Mouse (Mus musculus) limb, embryonic 14.5 days (tissue): ENCODE results near the gene Tex14. TPM values are rescaled to one million over a fixed set of nuclear protein-coding genes. Genes with fewer than 3 reads are reported as not detected.

Experiments used
- ATAC-seq: fragments of 200-750 bp; cut with Nextera tagmentation; 2 replicates; pipeline ENCODE4 v1.8.0; 2017; ENCODE audit warnings: low read depth, moderate number of reproducible peaks, moderate TSS enrichment; ENCODE audit not compliant: low FRiP score
- DNase-seq: peaks from one replicate; pipeline ENCODE4 v3.0.0-alpha.2; 2015; ENCODE audit warnings: low spot score
- H3K27ac ChIP-seq: fragments of 300-500 bp; sonication (generic); replicated peaks from 2 replicates; pipeline ENCODE4 v1.5.1; 2014; ENCODE audit warnings: low read depth, mild to moderate bottlenecking, low read length, moderate library complexity, mixed read lengths
- H3K27me3 ChIP-seq: fragments of 300-500 bp; sonication (generic); 2 replicates; pipeline ENCODE4 v1.6.1; 2014; ENCODE audit warnings: low read length, mixed read lengths; ENCODE audit not compliant: control insufficient read depth, insufficient read depth
- H3K36me3 ChIP-seq: fragments of 300-500 bp; sonication (generic); 2 replicates; pipeline ENCODE4 v1.6.1; 2014; ENCODE audit warnings: mild to moderate bottlenecking, low read length, moderate library complexity, mixed read lengths; ENCODE audit not compliant: control insufficient read depth, insufficient read depth
- H3K4me1 ChIP-seq: fragments of 300-500 bp; sonication (generic); 2 replicates; pipeline ENCODE4 v1.6.1; 2014; ENCODE audit warnings: antibody characterized with exemption, low read length, mixed read lengths; ENCODE audit not compliant: control insufficient read depth, insufficient read depth
- H3K4me2 ChIP-seq: fragments of 300-500 bp; sonication (generic); replicated peaks from 2 replicates; pipeline ENCODE4 v1.6.1; 2014; ENCODE audit warnings: low read depth, mild to moderate bottlenecking, low read length, moderate library complexity; ENCODE audit not compliant: severe bottlenecking
- H3K4me3 ChIP-seq: fragments of 300-500 bp; sonication (generic); replicated peaks from 2 replicates; pipeline ENCODE4 v1.5.1; 2014; ENCODE audit warnings: low read length
- H3K9ac ChIP-seq: fragments of 300-500 bp; sonication (generic); 2 replicates; pipeline ENCODE4 v1.6.1; 2014; ENCODE audit warnings: mild to moderate bottlenecking, low read depth, low read length, moderate library complexity; ENCODE audit not compliant: severe bottlenecking
- H3K9me3 ChIP-seq: fragments of 300-500 bp; sonication (generic); 2 replicates; pipeline ENCODE4 v1.6.1; 2016; ENCODE audit warnings: low read length; ENCODE audit not compliant: control insufficient read depth
- POLR2A ChIP-seq: fragments of 200-500 bp; IDR thresholded peaks from 2 replicates; pipeline ENCODE4 v1.8.0; 2012; ENCODE audit warnings: inconsistent platforms, mild to moderate bottlenecking, moderate library complexity, borderline replicate concordance; ENCODE audit not compliant: insufficient read depth, insufficient read length; ENCODE audit errors: extremely low read depth
- WGBS: fragments of 180-500 bp; shearing (Covaris S2); extraction: QIAGEN DNeasy Blood & Tissue Kit; methylation state at CpG from one replicate; pipeline ENCODE4 v1.1.7; 2014; 5-methylcytosine and 5-hydroxymethylcytosine counted together
- polyA plus RNA-seq, 2 experiments: library from polyadenylated mRNA; depleted of rRNA in 1 of 2; stranded (reverse) in 1 of 2; unstranded in 1 of 2; fragments of >200 nt; fragmentation: Nextera tagmentation in 1 of 2; extraction: Ambion mirVana in 1 of 2; gene quantifications; 2 replicates each; pipeline versions ENCODE4 v1.2.1 to v1.2.3; 2012 to 2014

The Tex14 gene
- polyA plus RNA-seq, 2 experiments: 1.3 to 2.0 TPM

DNA sequence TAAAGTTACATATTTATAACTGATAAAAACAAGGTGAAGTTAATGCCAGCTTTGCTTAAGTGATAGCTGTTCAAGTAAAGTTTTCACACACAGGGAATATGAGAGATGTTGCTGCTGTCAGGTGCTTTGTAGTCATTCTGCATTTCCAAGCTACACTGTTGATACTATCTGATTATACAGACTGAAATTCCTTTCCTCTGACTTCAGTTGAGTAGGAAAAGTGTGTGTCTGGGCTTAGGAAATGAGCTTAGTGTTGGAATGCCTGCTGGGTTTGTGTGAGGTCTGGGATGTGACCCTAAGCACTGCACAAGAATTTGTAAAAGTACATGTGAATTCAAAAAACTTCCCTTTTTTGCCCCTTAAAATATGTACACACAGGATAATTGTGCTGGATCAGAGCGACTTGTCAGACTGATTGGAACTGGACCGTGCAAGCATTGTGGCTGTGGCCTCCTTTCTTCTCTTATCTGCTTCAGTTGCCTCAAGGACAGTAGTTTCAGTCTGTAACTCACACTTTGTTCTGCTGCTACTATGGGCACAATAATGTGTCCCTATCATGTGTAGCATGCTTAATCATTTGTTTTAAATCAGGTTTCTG lies 150.3 kb downstream of the Tex14 start:
- no peak overlapping the region for H3K9ac ChIP-seq
- ATAC-seq: no peak
- TF ChIP-seq POLR2A: no peak
- no peak for DNase-seq
- H3K27ac ChIP-seq: no peak overlapping the region
- H3K27me3 ChIP-seq: no peaks in the 10 kb centered on the region
- 65% methylated on average over 2 of the region's 2 CpGs for WGBS
- H3K4me1 ChIP-seq: peaks cover 3% of the 10 kb centered on the region; the same call in 1 of the 2 replicates
- H3K36me3 ChIP-seq: no peaks in the 10 kb centered on the region
- H3K4me3 ChIP-seq: no peak overlapping the region
- no peaks in the 10 kb centered on the region for H3K9me3 ChIP-seq
- H3K4me2 ChIP-seq: no peak overlapping the region

DNA sequence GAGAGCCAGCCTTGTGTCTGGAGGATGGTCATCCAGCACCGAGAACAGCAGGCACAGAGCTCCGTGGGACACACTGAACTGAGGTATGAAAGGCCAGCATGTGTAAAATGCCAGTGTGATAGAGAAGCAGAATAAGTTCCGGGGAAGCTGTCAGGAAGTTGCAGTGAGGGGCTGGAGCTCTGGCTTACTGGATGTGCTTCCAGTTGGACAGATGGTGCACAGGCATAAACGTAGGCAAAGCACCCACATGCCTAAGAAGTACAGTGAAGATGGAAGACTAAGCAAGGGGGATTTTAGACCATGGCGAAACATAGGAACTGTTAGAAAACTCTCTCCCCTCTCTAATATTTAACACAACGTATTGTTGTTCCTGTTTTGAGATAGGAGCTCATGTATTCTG lies 156.3 kb downstream of the Tex14 start:
- no peaks in the 10 kb centered on the region for H3K9me3 ChIP-seq
- no peak for TF ChIP-seq POLR2A
- no peak overlapping the region for H3K4me3 ChIP-seq
- H3K27ac ChIP-seq: no peak overlapping the region
- no peaks in the 10 kb centered on the region for H3K27me3 ChIP-seq
- ATAC-seq (no peak), DNase-seq (no peak)
- H3K4me1 ChIP-seq: no peaks in the 10 kb centered on the region
- H3K36me3 ChIP-seq: no peaks in the 10 kb centered on the region
- WGBS: 70% methylated on average over 6 of the region's 6 CpGs
- no peak overlapping the region for H3K9ac ChIP-seq
- H3K4me2 ChIP-seq: no peak overlapping the region

DNA sequence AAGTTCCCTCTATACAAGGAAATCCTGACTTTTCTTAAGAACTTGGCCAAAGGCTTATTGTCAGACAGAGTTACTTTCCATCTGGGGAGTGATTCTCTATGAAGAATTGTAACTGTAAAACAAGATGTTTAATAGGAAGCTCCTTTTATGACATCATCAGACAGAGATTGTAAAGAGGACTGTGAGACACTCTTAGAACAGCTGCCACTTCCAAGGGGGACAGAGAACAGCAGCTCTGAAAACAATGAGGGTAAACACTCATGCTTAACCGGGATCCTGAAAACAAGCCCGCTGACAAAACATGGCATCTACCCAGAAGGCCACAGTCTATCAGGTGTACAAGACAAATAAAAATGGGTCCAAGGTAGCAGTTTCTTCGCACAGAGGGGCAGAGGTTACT lies 161.6 kb downstream of the Tex14 start, which contains the start of gene Gm11492:
Gene Gm11492, plus strand, starts transcription at position 153 of the 400 bp plus-strand sequence.
- Histone ChIP-seq H3K4me3 (no peak within 1 kb of the TSS), H3K36me3 (no peaks in the 10 kb centered on the region), H3K9me3 (no peaks in the 10 kb centered on the region), H3K27me3 (no peaks in the 10 kb centered on the region), H3K9ac (no peak within 1 kb of the TSS), H3K27ac (no peak within 1 kb of the TSS), H3K4me2 (no peak within 1 kb of the TSS), H3K4me1 (no peaks in the 10 kb centered on the region)
- ATAC-seq: no peak
- 79% methylated on average over 3 of the region's 3 CpGs for WGBS
- no peak for TF ChIP-seq POLR2A
- DNase-seq: no peak

DNA sequence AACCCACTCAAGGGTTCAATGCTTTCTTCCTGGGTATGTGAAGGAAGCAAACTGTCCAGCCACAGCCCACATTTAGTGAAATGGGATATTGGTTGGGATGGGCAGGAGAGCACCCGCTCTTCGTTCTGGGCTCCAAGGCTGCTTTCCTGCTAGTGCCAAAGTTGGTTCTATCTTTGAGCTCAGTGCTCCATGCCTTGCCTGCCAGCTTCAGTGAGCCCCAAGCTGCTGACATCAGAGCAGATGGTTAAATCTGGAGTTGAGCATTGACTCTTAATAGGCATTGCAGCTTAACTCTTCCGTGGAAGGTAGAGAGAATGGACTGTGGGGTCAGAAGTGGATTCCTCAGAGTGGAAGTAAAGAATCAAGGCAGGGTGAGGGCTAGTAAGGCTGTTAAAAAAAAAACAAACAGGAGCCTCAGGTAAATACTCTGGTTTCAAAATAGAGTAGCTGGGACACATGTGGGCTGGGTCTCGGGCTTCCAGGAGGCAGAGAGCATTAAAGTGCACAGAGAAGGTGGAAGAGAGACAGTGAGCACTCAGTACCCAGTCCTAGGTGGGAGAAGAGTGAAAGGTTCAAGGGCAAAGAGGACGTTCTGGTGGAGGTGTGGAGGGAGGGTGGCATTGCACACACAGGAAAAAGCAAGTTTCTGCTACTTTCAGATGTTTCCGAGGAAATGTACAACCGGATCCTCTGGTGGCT lies 163.5 kb downstream of the Tex14 start, which contains the start of gene Sept4:
Gene Sept4, plus strand, starts transcription at position 649 of the 699 bp plus-strand sequence.
- no peaks in the 10 kb centered on the region for H3K27me3 ChIP-seq
- WGBS: 79% methylated on average over 7 of the region's 7 CpGs
- no peak within 1 kb of the TSS for H3K27ac ChIP-seq
- DNase-seq (no peak), ATAC-seq (no peak)
- H3K36me3 ChIP-seq: no peaks in the 10 kb centered on the region
- H3K9ac ChIP-seq: no peak within 1 kb of the TSS
- no peaks in the 10 kb centered on the region for H3K9me3 ChIP-seq
- H3K4me3 ChIP-seq: no peak within 1 kb of the TSS
- no peaks in the 10 kb centered on the region for H3K4me1 ChIP-seq
- H3K4me2 ChIP-seq: no peak within 1 kb of the TSS
- no peak for TF ChIP-seq POLR2A

DNA sequence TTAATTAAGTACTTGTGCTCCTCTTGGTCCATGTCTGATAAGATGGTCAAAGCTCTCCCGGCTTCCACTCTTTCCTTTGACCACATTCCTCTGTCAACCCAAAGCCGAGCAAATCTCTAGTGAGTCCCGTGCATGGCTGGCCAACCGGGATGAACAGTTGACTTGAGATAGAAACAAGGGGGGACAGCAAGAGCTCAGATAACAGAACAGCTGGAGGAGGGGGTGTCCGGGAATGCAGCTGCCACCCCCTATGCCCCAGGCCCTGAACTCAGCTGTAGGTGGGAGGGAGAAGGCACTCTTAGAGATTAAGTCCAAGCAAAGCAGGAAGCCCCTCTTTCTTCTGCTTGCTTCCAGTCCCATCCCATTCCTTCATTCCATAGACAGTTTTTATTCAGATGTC lies 165.9 kb downstream of the Tex14 start:
- Histone ChIP-seq H3K9ac (no peak overlapping the region), H3K4me1 (no peaks in the 10 kb centered on the region), H3K27me3 (no peaks in the 10 kb centered on the region), H3K36me3 (no peaks in the 10 kb centered on the region), H3K4me2 (no peak overlapping the region), H3K27ac (no peak overlapping the region), H3K4me3 (no peak overlapping the region), H3K9me3 (no peaks in the 10 kb centered on the region)
- TF ChIP-seq POLR2A: no peak
- 73% methylated on average over 5 of the region's 5 CpGs for WGBS
- ATAC-seq: peak; percentile 56; the same call in 1 of the 2 replicates
- DNase-seq: no peak
